Mouse (Mus musculus): ENCODE data around the gene Olfr339. TPM values are rescaled to one million over a fixed set of nuclear protein-coding genes. Genes with fewer than 3 reads are reported as not detected.
"Not testable (repeated sequence)": the region's sequence is repeated elsewhere in the genome, so short reads cannot be mapped to it uniquely, and the experiment has no call there.

Olfr339 gene
- not detected in 2 replicates for polyA plus RNA-seq (2014; fragmentation: Nextera tagmentation; extraction: Ambion mirVana)

GRCm38 (mm10) chr2:36418647-36419046, at the start of gene Olfr339:
TSS of gene Olfr339 (plus strand) at chr2:36418947.
- DNase-seq (ENCODE audit: low spot score) (no peak), ATAC-seq (ENCODE audit: low FRiP score) (no peak)
- H3K4me3 ChIP-seq (ENCODE audit: low read depth, low read length): no peak within 1 kb of the TSS
- H3K9ac ChIP-seq (ENCODE audit: low read depth, low read length): no peak within 1 kb of the TSS
- no peaks in the 10 kb centered on the region; the same call in 1 of the 2 replicates for H3K9me3 ChIP-seq (ENCODE audit: control insufficient read depth, low read length)
- H3K4me2 ChIP-seq (replicated peaks; ENCODE audit: low read depth, low read length): no peak within 1 kb of the TSS
- 88% methylated on average over 3 of the region's 3 CpGs for WGBS
- H3K27me3 ChIP-seq (ENCODE audit: control insufficient read depth, insufficient read depth, low read length): no peaks in the 10 kb centered on the region
- no peaks in the 10 kb centered on the region for H3K4me1 ChIP-seq (replicated peaks; ENCODE audit: control insufficient read depth, insufficient read depth, low read length)
- no peaks in the 10 kb centered on the region for H3K36me3 ChIP-seq (ENCODE audit: control insufficient read depth, insufficient read depth, low read length)
- no peak within 1 kb of the TSS for H3K27ac ChIP-seq (ENCODE audit: low read depth, low read length)

GRCm38 (mm10) chr2:36373219-36373618, 45.5 kb upstream of the Olfr339 start, which contains the start of gene Olfr338:
TSS of gene Olfr338 (plus strand) at chr2:36373519.
- H3K4me2 ChIP-seq (replicated peaks; ENCODE audit: low read depth, low read length): no peak within 1 kb of the TSS
- H3K36me3 ChIP-seq (ENCODE audit: control insufficient read depth, insufficient read depth, low read length): no peaks in the 10 kb centered on the region
- no peaks in the 10 kb centered on the region for H3K4me1 ChIP-seq (replicated peaks; ENCODE audit: control insufficient read depth, insufficient read depth, low read length)
- DNase-seq (ENCODE audit: low spot score) (no peak), ATAC-seq (ENCODE audit: low FRiP score) (no peak)
- H3K4me3 ChIP-seq (ENCODE audit: low read depth, low read length): no peak within 1 kb of the TSS
- no peak within 1 kb of the TSS for H3K9ac ChIP-seq (ENCODE audit: low read depth, low read length)
- H3K27ac ChIP-seq (ENCODE audit: low read depth, low read length): no peak within 1 kb of the TSS
- no peaks in the 10 kb centered on the region for H3K27me3 ChIP-seq (ENCODE audit: control insufficient read depth, insufficient read depth, low read length)
- no peaks in the 10 kb centered on the region for H3K9me3 ChIP-seq (ENCODE audit: control insufficient read depth, low read length)

GRCm38 (mm10) chr2:36415174-36415573, 3.6 kb upstream of the Olfr339 start:
- not testable (repeated sequence) for ATAC-seq (ENCODE audit: low FRiP score); H3K36me3 ChIP-seq (ENCODE audit: control insufficient read depth, insufficient read depth, low read length); H3K4me2 ChIP-seq (replicated peaks; ENCODE audit: low read depth, low read length); H3K9ac ChIP-seq (ENCODE audit: low read depth, low read length); H3K4me1 ChIP-seq (replicated peaks; ENCODE audit: control insufficient read depth, insufficient read depth, low read length); DNase-seq (ENCODE audit: low spot score); H3K27me3 ChIP-seq (ENCODE audit: control insufficient read depth, insufficient read depth, low read length); H3K27ac ChIP-seq (ENCODE audit: low read depth, low read length); H3K9me3 ChIP-seq (ENCODE audit: control insufficient read depth, low read length); H3K4me3 ChIP-seq (ENCODE audit: low read depth, low read length)
- 87% methylated on average over 3 of the region's 3 CpGs for WGBS

- not testable (repeated sequence) for H3K9me3 ChIP-seq (ENCODE audit: control insufficient read depth, low read length); H3K36me3 ChIP-seq (ENCODE audit: control insufficient read depth, insufficient read depth, low read length); H3K4me1 ChIP-seq (replicated peaks; ENCODE audit: control insufficient read depth, insufficient read depth, low read length); H3K4me3 ChIP-seq (ENCODE audit: low read depth, low read length); H3K9ac ChIP-seq (ENCODE audit: low read depth, low read length); DNase-seq (ENCODE audit: low spot score); H3K4me2 ChIP-seq (replicated peaks; ENCODE audit: low read depth, low read length); H3K27ac ChIP-seq (ENCODE audit: low read depth, low read length); ATAC-seq (ENCODE audit: low FRiP score); H3K27me3 ChIP-seq (ENCODE audit: control insufficient read depth, insufficient read depth, low read length)
- WGBS: 89% methylated on average over 7 of the region's 7 CpGs
Observed at GRCm38 (mm10) chr2:36415591-36415990, 3.2 kb upstream of the Olfr339 start.

GRCm38 (mm10) chr2:36452287-36452686, 33.5 kb downstream of the Olfr339 start, which contains the start of gene Olfr340:
TSS of gene Olfr340 (plus strand) at chr2:36452587.
- Histone ChIP-seq H3K27ac (ENCODE audit: low read depth, low read length) (no peak within 1 kb of the TSS), H3K36me3 (ENCODE audit: control insufficient read depth, insufficient read depth, low read length) (no peaks in the 10 kb centered on the region), H3K27me3 (ENCODE audit: control insufficient read depth, insufficient read depth, low read length) (no peaks in the 10 kb centered on the region), H3K4me1 (replicated peaks; ENCODE audit: control insufficient read depth, insufficient read depth, low read length) (no peaks in the 10 kb centered on the region), H3K9me3 (ENCODE audit: control insufficient read depth, low read length) (no peaks in the 10 kb centered on the region), H3K9ac (ENCODE audit: low read depth, low read length) (no peak within 1 kb of the TSS), H3K4me3 (ENCODE audit: low read depth, low read length) (no peak within 1 kb of the TSS), H3K4me2 (replicated peaks; ENCODE audit: low read depth, low read length) (no peak within 1 kb of the TSS)
- DNase-seq (ENCODE audit: low spot score) (no peak), ATAC-seq (ENCODE audit: low FRiP score) (no peak)
- WGBS: 71% methylated on average over 1 of the region's 1 CpGs

- H3K9ac ChIP-seq (ENCODE audit: low read depth, low read length): no peak overlapping the region
- ATAC-seq (ENCODE audit: low FRiP score) (no peak), DNase-seq (ENCODE audit: low spot score) (no peak)
- H3K27ac ChIP-seq (ENCODE audit: low read depth, low read length): no peak overlapping the region
- H3K9me3 ChIP-seq (ENCODE audit: control insufficient read depth, low read length): 0 out of 2 replicates have a peak, but pooled peaks cover 3% of the 10 kb centered on the region
- no peaks in the 10 kb centered on the region for H3K36me3 ChIP-seq (ENCODE audit: control insufficient read depth, insufficient read depth, low read length)
- no peaks in the 10 kb centered on the region for H3K27me3 ChIP-seq (ENCODE audit: control insufficient read depth, insufficient read depth, low read length)
- no peak overlapping the region for H3K4me3 ChIP-seq (ENCODE audit: low read depth, low read length)
- no peaks in the 10 kb centered on the region for H3K4me1 ChIP-seq (replicated peaks; ENCODE audit: control insufficient read depth, insufficient read depth, low read length)
- no peak overlapping the region for H3K4me2 ChIP-seq (replicated peaks; ENCODE audit: low read depth, low read length)
Observed at GRCm38 (mm10) chr2:36473634-36474033, 54.9 kb downstream of the Olfr339 start.

Other genes with a start within 250 kb of the Olfr339 start
- 4.2 and 5.6 TPM in 2 replicates for gene Ptgs1, start 188.5 kb upstream of the Olfr339 start, polyA plus RNA-seq (2014; fragmentation: Nextera tagmentation; extraction: Ambion mirVana)
- gene Olfr338, start 45.4 kb upstream of the Olfr339 start, polyA plus RNA-seq (2014; fragmentation: Nextera tagmentation; extraction: Ambion mirVana): not detected in 2 replicates
- gene Olfr340, start 33.6 kb downstream of the Olfr339 start, polyA plus RNA-seq (2014; fragmentation: Nextera tagmentation; extraction: Ambion mirVana): not detected in 2 replicates
- not detected in 2 replicates for gene Olfr341, start 63.5 kb downstream of the Olfr339 start, polyA plus RNA-seq (2014; fragmentation: Nextera tagmentation; extraction: Ambion mirVana)
- not detected in 2 replicates for gene Olfr342, start 106.1 kb downstream of the Olfr339 start, polyA plus RNA-seq (2014; fragmentation: Nextera tagmentation; extraction: Ambion mirVana)
- gene Olfr344, start 147.7 kb downstream of the Olfr339 start, polyA plus RNA-seq (2014; fragmentation: Nextera tagmentation; extraction: Ambion mirVana): not detected in 2 replicates
- not detected in 2 replicates for gene Olfr345, start 221.1 kb downstream of the Olfr339 start, polyA plus RNA-seq (2014; fragmentation: Nextera tagmentation; extraction: Ambion mirVana)

Data from hindbrain, embryonic 11.5 days (tissue).